Mouse (Mus musculus) left cerebral cortex, postnatal 10 days (tissue): ENCODE measurements around the gene Dazap1. TPM values are rescaled to one million over a fixed set of nuclear protein-coding genes. Genes with fewer than 3 reads are reported as not detected.
A peak's percentile ranks its signal among the peaks of the same experiment; 100 is the strongest.
"Not testable (repeated sequence)": the region's sequence is repeated elsewhere in the genome, so short reads cannot be mapped to it uniquely, and the experiment has no call there.

Experiments
- DNase-seq, 2 experiments: peaks; one replicate each; pipeline ENCODE4 v3.0.0; 2021 to 2022; ENCODE audit warnings: low spot score in 2 of 2, mixed read lengths in 1 of 2; ENCODE audit errors: extremely low spot score in 1 of 2
- intact Hi-C: fragments of 180-260 bp; cut with DNase I; formaldehyde crosslinking; loops from one replicate; pipeline ENCODE4 v1.15.1; 2025
- total RNA-seq, 2 experiments: library from RNA; stranded (reverse); gene quantifications; 2 replicates each; pipeline ENCODE4 v1.2.3; 2021

Gene Dazap1
- total RNA-seq, 2 experiments from 2014 or later = 95.2 to 98.6 TPM

DNA sequence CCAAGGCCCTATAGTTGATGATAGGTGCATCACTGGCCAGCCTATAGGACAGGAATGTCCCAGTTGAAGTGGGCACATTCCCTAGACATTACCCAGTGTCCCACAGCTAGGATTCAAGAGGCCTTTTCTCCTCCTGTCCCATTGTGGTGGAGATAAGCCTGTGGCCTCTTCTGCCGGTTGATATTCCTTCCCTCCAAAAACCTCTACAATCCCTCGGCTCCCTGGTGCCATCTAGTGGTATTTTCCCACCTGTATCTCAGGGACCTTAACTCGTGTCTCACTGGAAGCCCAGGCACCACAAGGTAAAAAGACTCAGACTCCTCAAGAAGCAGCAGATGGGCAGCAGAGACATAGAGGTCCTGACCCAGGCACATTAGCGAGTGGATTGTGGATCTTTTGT is 15.7 kb upstream of the Dazap1 start:
- intact Hi-C loops = loop anchor here (1.0 to 10.0 kb wide), 2 partner anchors 66 to 261 kb away; partner anchors contain the start of genes Cnn2, Efna2 and Tmem259
- DNase-seq = peak; percentile 79 to 82

- DNase-seq = no peak
- intact Hi-C loops = loop anchor here (2.0 to 10.0 kb wide), 2 partner anchors 73 to 263 kb away; partner anchors contain the start of genes Cnn2 and Tmem259
Measured at GRCm38 (mm10) chr10:80247849-80248248, 13.4 kb upstream of the Dazap1 start.

GRCm38 (mm10) chr10:80248437-80248836 is 12.8 kb upstream of the Dazap1 start:
- not testable (repeated sequence) for DNase-seq
- intact Hi-C loops = loop anchor here (2.0 to 10.0 kb wide), 2 partner anchors 74 to 264 kb away; partner anchors contain the start of genes Cnn2 and Tmem259

- intact Hi-C loops = loop anchor here (2.0 to 10.0 kb wide), 2 partner anchors 74 to 264 kb away; partner anchors contain the start of genes Cnn2 and Tmem259
- DNase-seq = peak; percentile 93
Measured at GRCm38 (mm10) chr10:80248971-80249640, 12.2 kb upstream of the Dazap1 start, which contains the start of gene Ndufs7. Gene Ndufs7 (plus strand): TSS chr10:80249121.

DNA sequence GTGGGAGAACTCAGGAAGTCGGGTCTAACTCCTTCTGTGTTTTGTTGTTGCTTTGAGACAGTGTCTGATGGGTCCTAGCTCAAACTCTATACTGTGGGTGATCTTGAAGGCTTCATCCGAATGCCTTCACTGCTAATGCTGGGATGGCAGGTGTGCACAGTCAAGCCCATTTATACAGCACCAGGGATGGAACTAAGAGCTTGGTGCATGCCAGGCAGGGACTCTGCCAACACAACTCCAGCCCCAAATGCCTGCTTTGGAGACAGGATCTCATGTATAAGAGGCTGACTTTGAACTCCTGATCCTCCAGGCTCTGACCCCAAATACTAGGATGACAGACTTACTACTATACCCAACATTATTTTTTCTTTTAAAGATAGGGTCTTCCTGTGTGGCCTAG is 11.2 kb upstream of the Dazap1 start:
- no peak for DNase-seq
- intact Hi-C loops = no loop called here

DNA sequence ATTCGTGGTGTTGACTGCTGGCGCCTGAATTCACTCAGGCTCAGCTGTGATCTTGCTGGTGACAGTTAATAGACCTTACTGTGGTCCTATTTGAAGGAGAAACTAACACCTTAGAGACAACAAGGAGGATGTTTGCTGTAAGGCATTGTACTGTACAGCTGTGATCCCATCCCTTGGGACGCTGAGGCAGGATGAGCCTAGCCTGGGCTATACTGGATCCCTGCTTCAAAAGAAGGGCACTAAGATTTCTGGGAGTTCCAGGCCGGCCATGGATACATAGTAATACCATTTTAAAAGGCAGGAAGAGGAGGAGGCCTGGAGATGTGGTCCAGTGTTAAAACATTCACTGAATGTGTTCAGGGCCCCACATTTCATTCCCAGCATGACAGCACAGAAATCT is 10.7 kb upstream of the Dazap1 start:
- DNase-seq = no peak
- intact Hi-C loops = no loop called here

- intact Hi-C loops = no loop called here
- no peak for DNase-seq
Measured at GRCm38 (mm10) chr10:80252011-80252410, 9.3 kb upstream of the Dazap1 start.

DNA sequence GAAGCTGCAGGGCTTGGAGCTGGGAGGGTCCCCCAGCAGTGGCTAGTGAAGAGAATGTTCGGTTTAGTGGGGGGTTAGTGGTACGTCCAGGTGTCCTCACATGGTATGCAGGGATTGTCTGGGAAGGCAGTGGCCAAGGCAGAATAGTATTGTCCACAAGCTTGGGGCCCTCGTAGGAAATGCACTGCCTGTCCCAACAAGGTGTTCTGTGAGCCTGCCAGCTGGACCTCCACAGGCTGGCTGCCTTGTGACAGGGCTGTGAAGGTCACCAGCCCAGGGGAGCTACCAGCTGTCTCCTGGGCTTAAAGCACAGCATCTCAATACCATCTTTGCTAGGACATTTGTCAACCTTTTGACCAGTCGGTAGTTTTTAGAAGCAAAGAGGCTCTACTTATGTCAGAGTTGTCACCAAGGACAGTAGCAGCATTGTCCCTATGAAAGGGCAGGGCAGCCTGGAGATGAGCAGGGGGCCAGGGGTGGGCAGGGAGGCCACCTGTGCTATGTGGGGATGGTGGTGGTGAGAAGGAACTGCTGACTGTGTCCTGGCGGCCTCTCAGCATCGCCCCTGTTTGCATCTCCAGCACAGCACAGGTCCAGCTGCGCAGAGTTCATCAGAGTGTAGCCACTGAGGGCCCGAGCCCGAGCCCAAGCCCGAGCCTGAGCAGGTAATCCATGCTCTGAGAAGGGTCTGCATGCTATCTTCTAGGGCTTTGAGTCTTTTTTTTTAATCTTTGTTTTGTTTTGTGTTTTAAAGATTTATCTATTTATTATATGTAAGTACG is 8.6 kb upstream of the Dazap1 start:
- intact Hi-C loops = no loop called here

GRCm38 (mm10) chr10:80253551-80253950 is 7.7 kb upstream of the Dazap1 start:
- intact Hi-C loops = no loop called here
- no peak for DNase-seq

More for the DNA sequence above, 8.6 kb upstream of the Dazap1 start:
- no peak for DNase-seq

DNA sequence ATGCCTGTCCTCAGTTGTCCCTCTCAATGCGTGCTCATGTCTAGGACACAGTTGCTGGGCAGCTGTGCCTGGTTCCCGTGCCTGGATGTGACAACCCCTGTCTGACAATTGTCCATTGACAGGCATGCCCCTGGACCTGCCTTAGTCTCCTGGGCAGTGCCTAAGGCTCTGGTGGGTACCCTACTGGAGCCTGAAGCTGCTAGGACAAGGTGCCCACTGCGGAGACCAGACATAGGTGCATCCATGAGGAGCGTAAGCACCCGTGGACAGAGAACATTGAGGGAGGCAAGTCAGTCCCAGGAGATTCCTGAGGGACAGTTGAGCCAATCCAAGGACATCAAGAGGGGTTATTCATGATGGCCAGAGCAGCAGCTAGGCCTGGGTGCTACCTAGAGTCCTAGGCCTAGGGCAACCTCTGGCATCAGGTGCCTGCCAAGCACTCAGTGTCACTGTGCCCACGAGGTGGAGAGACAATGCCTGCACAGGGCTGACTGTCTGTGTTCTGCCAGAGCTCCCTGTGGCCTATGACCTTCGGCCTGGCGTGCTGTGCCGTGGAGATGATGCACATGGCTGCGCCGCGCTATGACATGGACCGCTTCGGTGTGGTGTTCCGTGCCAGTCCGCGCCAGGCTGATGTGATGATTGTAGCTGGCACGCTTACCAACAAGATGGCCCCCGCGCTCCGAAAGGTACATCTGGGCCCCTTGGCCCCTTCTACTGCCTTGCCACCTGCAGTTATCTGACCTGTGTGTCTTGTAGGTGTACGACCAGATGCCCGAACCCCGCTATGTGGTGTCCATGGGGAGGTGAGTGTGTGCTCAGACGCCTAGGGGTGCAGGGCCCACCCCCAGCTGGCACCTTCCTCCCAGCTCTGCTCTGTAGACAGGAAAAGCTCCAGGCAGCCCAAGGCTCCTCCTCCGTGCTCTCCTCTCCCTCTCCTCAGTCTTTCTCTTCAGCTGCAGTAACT is 6.7 kb upstream of the Dazap1 start:
- intact Hi-C loops = no loop called here
- DNase-seq = no peak

- peak in 1 of 2 experiments; percentile 76 for DNase-seq
Measured at GRCm38 (mm10) chr10:80255881-80256535, 5.3 kb upstream of the Dazap1 start.

GRCm38 (mm10) chr10:80257936-80258335 is 3.4 kb upstream of the Dazap1 start:
- intact Hi-C loops = no loop called here
- DNase-seq = no peak

More at GRCm38 (mm10) chr10:80255881-80256535, 5.3 kb upstream of the Dazap1 start:
- intact Hi-C loops = no loop called here

DNA sequence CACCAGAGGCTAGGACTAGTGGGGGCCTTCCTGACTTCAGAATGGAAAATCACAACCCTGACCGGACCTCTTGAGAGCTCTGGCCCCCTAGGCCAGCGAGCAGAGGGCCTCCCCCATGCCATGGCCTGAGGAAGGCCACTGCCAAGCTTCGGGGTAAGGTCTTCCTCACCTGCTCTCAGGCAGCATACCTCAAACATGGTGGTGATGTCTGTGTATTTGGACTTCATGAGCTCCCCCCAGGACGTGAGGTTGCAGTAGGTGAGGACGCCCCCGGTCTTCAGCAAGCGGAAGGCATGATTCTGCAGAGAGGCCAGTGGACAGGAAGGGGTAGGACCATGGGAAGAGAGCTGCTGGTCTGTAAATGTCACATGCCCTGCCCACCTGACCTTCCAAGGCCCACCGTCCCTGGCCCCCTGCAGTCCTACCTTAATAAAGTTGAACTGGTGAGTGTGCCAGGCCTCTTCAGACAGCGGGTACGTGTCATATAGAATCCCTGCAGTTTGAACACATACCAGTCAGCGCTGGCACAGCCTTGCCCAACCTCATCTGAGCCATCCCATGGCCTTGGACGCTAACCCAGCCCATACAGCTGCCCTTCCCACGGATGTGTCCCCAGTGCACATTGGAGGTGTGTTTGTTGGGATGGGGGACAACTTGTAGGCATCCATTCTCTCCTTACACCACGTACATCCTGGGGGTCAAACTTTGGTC is 2.4 kb upstream of the Dazap1 start:
- DNase-seq = no peak
- intact Hi-C loops = no loop called here

DNA sequence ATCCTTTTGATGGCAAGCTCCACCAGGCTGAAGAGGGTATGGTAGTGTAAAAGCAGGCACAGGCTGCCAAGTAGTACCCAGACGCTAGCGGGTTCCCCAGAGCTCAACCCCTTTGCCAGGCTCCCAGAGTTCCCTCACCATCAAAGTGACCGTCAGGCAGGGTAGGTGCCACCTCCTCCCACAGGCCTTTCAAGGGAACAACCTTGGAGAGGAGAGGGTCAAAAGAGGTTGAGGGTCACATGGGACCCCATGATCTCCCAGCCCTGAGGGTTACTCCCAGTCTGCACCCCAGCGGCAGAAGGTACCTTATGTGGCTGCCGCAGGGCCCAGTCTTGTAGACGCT is 1.9 kb upstream of the Dazap1 start:
- DNase-seq = no peak
- intact Hi-C loops = no loop called here

GRCm38 (mm10) chr10:80259861-80260641 is 1.2 kb upstream of the Dazap1 start:
- DNase-seq = peak; percentile 59 to 86
- intact Hi-C loops = no loop called here

DNA sequence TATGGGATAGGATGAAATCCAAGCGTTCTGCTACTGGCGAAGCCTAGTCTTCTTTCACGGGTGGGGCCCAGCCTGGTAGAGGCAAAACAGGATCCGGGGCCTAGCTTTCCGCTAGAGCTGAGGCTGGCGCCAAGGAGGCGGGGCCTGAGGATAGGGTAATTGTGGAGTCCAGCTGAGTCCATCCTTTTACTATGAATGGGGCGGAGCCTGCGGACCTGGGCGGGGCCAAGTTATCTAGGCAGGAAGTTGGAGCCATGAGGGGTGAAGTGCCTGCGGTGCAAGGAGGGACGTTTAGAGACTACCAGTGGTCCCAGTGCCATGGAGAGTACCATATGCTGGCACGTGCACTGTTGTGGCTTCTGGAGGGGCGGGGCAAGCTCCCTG is 291 bp downstream of the Dazap1 start:
- peak; percentile 83 to 99 for DNase-seq
- intact Hi-C loops = no loop called here

GRCm38 (mm10) chr10:80262169-80262568 is 883 bp downstream of the Dazap1 start:
- intact Hi-C loops = no loop called here
- no peak for DNase-seq
